Mouse (Mus musculus): ENCODE measurements around the gene Gpr39. TPM values are rescaled to one million over a fixed set of nuclear protein-coding genes. Genes with fewer than 3 reads are reported as not detected.

The Gpr39 gene
- polyA plus RNA-seq, 1 experiment from 2014 or later, result 7.2 TPM

- no peak overlapping the region for H3K9ac ChIP-seq
- H3K4me1 ChIP-seq (replicated peaks), result no peaks in the 10 kb centered on the region
- no peaks in the 10 kb centered on the region for H3K36me3 ChIP-seq
- no peak overlapping the region for H3K27ac ChIP-seq
- WGBS, result 66% methylated on average over 5 of the region's 5 CpGs
- no peaks in the 10 kb centered on the region for H3K27me3 ChIP-seq (replicated peaks)
- no peaks in the 10 kb centered on the region for H3K9me3 ChIP-seq
- no peak overlapping the region for H3K4me3 ChIP-seq (replicated peaks)
- no peak overlapping the region for H3K4me2 ChIP-seq (replicated peaks)
- ATAC-seq, result no peak
These were observed 11.6 kb upstream of the Gpr39 start for GRCm38 (mm10) chr1:125665127-125665637.

- no peak overlapping the region for H3K27ac ChIP-seq
- no peaks in the 10 kb centered on the region for H3K36me3 ChIP-seq
- no peaks in the 10 kb centered on the region for H3K27me3 ChIP-seq (replicated peaks)
- H3K4me2 ChIP-seq (replicated peaks), result no peak overlapping the region
- H3K9me3 ChIP-seq, result no peaks in the 10 kb centered on the region
- 87% methylated on average over 5 of the region's 5 CpGs for WGBS
- no peaks in the 10 kb centered on the region for H3K4me1 ChIP-seq (replicated peaks)
- H3K4me3 ChIP-seq (replicated peaks), result no peak overlapping the region
- ATAC-seq, result peak; percentile 55; the same call in 1 of the 2 replicates
- no peak overlapping the region for H3K9ac ChIP-seq
These were observed 7.8 kb upstream of the Gpr39 start for GRCm38 (mm10) chr1:125669035-125669434.

- H3K4me3 ChIP-seq (replicated peaks), result no peak overlapping the region
- no peak overlapping the region for H3K27ac ChIP-seq
- no peak overlapping the region for H3K9ac ChIP-seq
- H3K9me3 ChIP-seq, result no peaks in the 10 kb centered on the region
- H3K27me3 ChIP-seq (replicated peaks), result no peaks in the 10 kb centered on the region
- no peak for ATAC-seq
- no peak overlapping the region for H3K4me2 ChIP-seq (replicated peaks)
- 95% methylated on average over 1 of the region's 1 CpGs for WGBS
- H3K4me1 ChIP-seq (replicated peaks), result peaks cover 11% of the 10 kb centered on the region; the same call in 1 of the 2 replicates
- no peaks in the 10 kb centered on the region for H3K36me3 ChIP-seq
These were observed 1.6 kb upstream of the Gpr39 start for GRCm38 (mm10) chr1:125675186-125675585.

- Histone ChIP-seq H3K27me3 (replicated peaks) (no peaks in the 10 kb centered on the region), H3K9ac (peak overlapping the region; percentile 18)
These were observed 491 bp downstream of the Gpr39 start for GRCm38 (mm10) chr1:125677286-125677685.

GRCm38 (mm10) chr1:125679522-125680077, 2.8 kb downstream of the Gpr39 start:
- no peak overlapping the region for H3K4me3 ChIP-seq (replicated peaks)

More at GRCm38 (mm10) chr1:125677286-125677685, 491 bp downstream of the Gpr39 start:
- no peaks in the 10 kb centered on the region for H3K9me3 ChIP-seq
- peaks cover 13% of the 10 kb centered on the region; the same call in 1 of the 2 replicates for H3K4me1 ChIP-seq (replicated peaks)
- H3K36me3 ChIP-seq, result no peaks in the 10 kb centered on the region
- peak overlapping the region; percentile 70 for H3K27ac ChIP-seq
- H3K4me3 ChIP-seq (replicated peaks), result peak overlapping the region; percentile 32
- peak overlapping the region; percentile 48 for H3K4me2 ChIP-seq (replicated peaks)
- ATAC-seq, result peak; percentile 32
- WGBS, result 68% methylated on average over 5 of the region's 5 CpGs

GRCm38 (mm10) chr1:125684423-125684822, 7.6 kb downstream of the Gpr39 start:
- Histone ChIP-seq H3K36me3 (no peaks in the 10 kb centered on the region), H3K27ac (no peak overlapping the region), H3K4me1 (replicated peaks) (0 out of 2 replicates have a peak, but pooled peaks cover 2% of the 10 kb centered on the region), H3K9ac (no peak overlapping the region), H3K9me3 (no peaks in the 10 kb centered on the region), H3K4me2 (replicated peaks) (no peak overlapping the region), H3K4me3 (replicated peaks) (no peak overlapping the region), H3K27me3 (replicated peaks) (no peaks in the 10 kb centered on the region)
- ATAC-seq, result no peak
- 81% methylated on average over 3 of the region's 3 CpGs for WGBS

More at GRCm38 (mm10) chr1:125679522-125680077, 2.8 kb downstream of the Gpr39 start:
- 69% methylated on average over 4 of the region's 4 CpGs for WGBS
- Histone ChIP-seq H3K4me2 (replicated peaks) (peak overlapping the region; percentile 33; the same call in 1 of the 2 replicates), H3K4me1 (replicated peaks) (peaks cover 13% of the 10 kb centered on the region; the same call in 1 of the 2 replicates), H3K27me3 (replicated peaks) (no peaks in the 10 kb centered on the region), H3K9me3 (no peaks in the 10 kb centered on the region), H3K27ac (no peak overlapping the region), H3K9ac (no peak overlapping the region), H3K36me3 (no peaks in the 10 kb centered on the region)
- ATAC-seq, result no peak

- H3K9ac ChIP-seq, result no peak overlapping the region
- H3K4me1 ChIP-seq (replicated peaks), result 0 out of 2 replicates have a peak, but pooled peaks cover 1% of the 10 kb centered on the region
- no peaks in the 10 kb centered on the region for H3K9me3 ChIP-seq
- no peaks in the 10 kb centered on the region for H3K36me3 ChIP-seq
- H3K27me3 ChIP-seq (replicated peaks), result no peaks in the 10 kb centered on the region
- 0 out of 2 replicates have a peak, but pooled peaks have one; percentile 34 for ATAC-seq
- no peak overlapping the region for H3K27ac ChIP-seq
- 69% methylated on average over 1 of the region's 1 CpGs for WGBS
- H3K4me3 ChIP-seq (replicated peaks), result no peak overlapping the region
- H3K4me2 ChIP-seq (replicated peaks), result no peak overlapping the region
These were observed 8.5 kb downstream of the Gpr39 start for GRCm38 (mm10) chr1:125685304-125685703.

GRCm38 (mm10) chr1:125687701-125688420, 11.1 kb downstream of the Gpr39 start:
- WGBS, result 74% methylated on average over 13 of the region's 13 CpGs
- H3K4me2 ChIP-seq (replicated peaks), result no peak overlapping the region

GRCm38 (mm10) chr1:125693541-125693940, 16.7 kb downstream of the Gpr39 start:
- Histone ChIP-seq H3K4me1 (replicated peaks) (0 out of 2 replicates have a peak, but pooled peaks cover 2% of the 10 kb centered on the region), H3K9ac (no peak overlapping the region), H3K36me3 (no peaks in the 10 kb centered on the region), H3K4me2 (replicated peaks) (no peak overlapping the region), H3K27me3 (replicated peaks) (no peaks in the 10 kb centered on the region), H3K9me3 (no peaks in the 10 kb centered on the region), H3K27ac (no peak overlapping the region), H3K4me3 (replicated peaks) (no peak overlapping the region)
- no peak for ATAC-seq

More at GRCm38 (mm10) chr1:125687701-125688420, 11.1 kb downstream of the Gpr39 start:
- Histone ChIP-seq H3K4me3 (replicated peaks) (no peak overlapping the region), H3K9ac (no peak overlapping the region), H3K4me1 (replicated peaks) (no peaks in the 10 kb centered on the region), H3K9me3 (no peaks in the 10 kb centered on the region), H3K36me3 (no peaks in the 10 kb centered on the region), H3K27ac (no peak overlapping the region), H3K27me3 (replicated peaks) (no peaks in the 10 kb centered on the region)
- ATAC-seq, result no peak

- Histone ChIP-seq H3K9ac (no peak overlapping the region), H3K4me2 (replicated peaks) (0 out of 2 replicates have a peak overlapping the region, but pooled peaks have one; percentile 25), H3K36me3 (no peaks in the 10 kb centered on the region), H3K4me1 (replicated peaks) (0 out of 2 replicates have a peak, but pooled peaks cover 2% of the 10 kb centered on the region), H3K4me3 (replicated peaks) (no peak overlapping the region), H3K9me3 (no peaks in the 10 kb centered on the region), H3K27ac (no peak overlapping the region), H3K27me3 (replicated peaks) (no peaks in the 10 kb centered on the region)
- peak; percentile 94 for ATAC-seq
- 61% methylated on average over 5 of the region's 5 CpGs for WGBS
These were observed 17.5 kb downstream of the Gpr39 start for GRCm38 (mm10) chr1:125694338-125694737.

- Histone ChIP-seq H3K36me3 (no peaks in the 10 kb centered on the region), H3K27me3 (replicated peaks) (no peaks in the 10 kb centered on the region), H3K4me1 (replicated peaks) (no peaks in the 10 kb centered on the region), H3K4me3 (replicated peaks) (no peak overlapping the region), H3K9me3 (no peaks in the 10 kb centered on the region), H3K27ac (no peak overlapping the region), H3K9ac (no peak overlapping the region), H3K4me2 (replicated peaks) (no peak overlapping the region)
- peak; percentile 50 for ATAC-seq
- 79% methylated on average over 4 of the region's 4 CpGs for WGBS
These were observed 24.4 kb downstream of the Gpr39 start for GRCm38 (mm10) chr1:125701101-125701590.

- Histone ChIP-seq H3K27me3 (replicated peaks) (no peaks in the 10 kb centered on the region), H3K9ac (no peak overlapping the region), H3K4me2 (replicated peaks) (no peak overlapping the region), H3K9me3 (no peaks in the 10 kb centered on the region), H3K4me3 (replicated peaks) (no peak overlapping the region), H3K4me1 (replicated peaks) (no peaks in the 10 kb centered on the region), H3K27ac (no peak overlapping the region), H3K36me3 (no peaks in the 10 kb centered on the region)
- peak; percentile 93 for ATAC-seq
- WGBS, result 65% methylated on average over 7 of the region's 7 CpGs
These were observed 25.0 kb downstream of the Gpr39 start for GRCm38 (mm10) chr1:125701773-125702172.
